Mouse (Mus musculus) forebrain, postnatal 0 days (tissue): ENCODE measurements at regions not wholly inside any gene's neighbourhood (a gene's known extent, or its start where the extent isn't known, plus 50 kb on each side); places are given as distances from the start of the nearest gene placed in this dataset.

Source experiments
- ATAC-seq: fragments of 200-750 bp; cut with Nextera tagmentation; 2 replicates; pipeline ENCODE4 v1.8.0; 2017; ENCODE audit warnings: mild to moderate bottlenecking, moderate library complexity
- DNase-seq: peaks from one replicate; pipeline ENCODE4 v3.0.0-alpha.2; 2015
- H3K27ac ChIP-seq: fragments of 300-500 bp; sonication (generic); 2 replicates; pipeline ENCODE4 v1.5.1; 2014; ENCODE audit warnings: low read depth, mild to moderate bottlenecking, antibody characterized with exemption, low read length, moderate library complexity, mixed read lengths
- H3K27me3 ChIP-seq: fragments of 300-500 bp; sonication (generic); 2 replicates; pipeline ENCODE4 v1.6.1; 2014; ENCODE audit warnings: mild to moderate bottlenecking, low read length, mixed read lengths; ENCODE audit not compliant: insufficient read depth
- H3K36me3 ChIP-seq: fragments of 300-500 bp; sonication (generic); 2 replicates; pipeline ENCODE4 v1.6.1; 2014; ENCODE audit warnings: mild to moderate bottlenecking, moderate library complexity; ENCODE audit not compliant: insufficient read depth
- H3K4me1 ChIP-seq: fragments of 300-500 bp; sonication (generic); 2 replicates; pipeline ENCODE4 v1.6.1; 2014; ENCODE audit warnings: antibody characterized with exemption; ENCODE audit not compliant: insufficient read depth
- H3K4me2 ChIP-seq: fragments of 300-500 bp; sonication (generic); 2 replicates; pipeline ENCODE4 v1.6.1; 2014; ENCODE audit warnings: low read depth, mild to moderate bottlenecking, moderate library complexity
- H3K4me3 ChIP-seq: fragments of 300-500 bp; sonication (generic); 2 replicates; pipeline ENCODE4 v1.5.1; 2014; ENCODE audit warnings: low read depth, low read length, mixed read lengths
- H3K9ac ChIP-seq: fragments of 300-500 bp; sonication (generic); 2 replicates; pipeline ENCODE4 v1.6.1; 2014; ENCODE audit warnings: mild to moderate bottlenecking
- H3K9me3 ChIP-seq: fragments of 300-500 bp; sonication (generic); 2 replicates; pipeline ENCODE4 v1.6.1; 2016; ENCODE audit warnings: low read length
- CTCF ChIP-seq: sonication (generic); IDR thresholded peaks from 2 replicates; pipeline ENCODE4 v1.5.1; 2016; ENCODE audit warnings: antibody characterized with exemption, control low read depth, low read depth
- WGBS: fragments of 180-500 bp; shearing (Covaris S2); extraction: QIAGEN DNeasy Blood & Tissue Kit; methylation state at CpG from one replicate; pipeline ENCODE4 v1.1.7; 2014; 5-methylcytosine and 5-hydroxymethylcytosine counted together

- Histone ChIP-seq H3K27me3 (no peaks in the 10 kb centered on the region), H3K4me1 (peaks cover 10% of the 10 kb centered on the region; the same call in 1 of the 2 replicates), H3K27ac (peak overlapping the region; percentile 30; the same call in 1 of the 2 replicates), H3K4me3 (no peak overlapping the region), H3K36me3 (no peaks in the 10 kb centered on the region), H3K4me2 (no peak overlapping the region), H3K9me3 (no peaks in the 10 kb centered on the region), H3K9ac (no peak overlapping the region)
- 19% methylated on average over 4 of the region's 4 CpGs for WGBS
- peak; percentile 60 for DNase-seq
- no peak for TF ChIP-seq CTCF
- ATAC-seq: peak; percentile 66
Observed at GRCm38 (mm10) chr4:142577519-142577918, 338.3 kb upstream of the Kazn start.

- no peak overlapping the region for H3K4me2 ChIP-seq
- WGBS: 71% methylated on average over 1 of the region's 1 CpGs
- no peak overlapping the region for H3K27ac ChIP-seq
- TF ChIP-seq CTCF: no peak
- H3K27me3 ChIP-seq: no peaks in the 10 kb centered on the region
- no peaks in the 10 kb centered on the region for H3K9me3 ChIP-seq
- peaks cover 10% of the 10 kb centered on the region; the same call in 1 of the 2 replicates for H3K4me1 ChIP-seq
- no peaks in the 10 kb centered on the region for H3K36me3 ChIP-seq
- peak; percentile 37; the same call in 1 of the 2 replicates for ATAC-seq
- H3K9ac ChIP-seq: no peak overlapping the region
- H3K4me3 ChIP-seq: no peak overlapping the region
- DNase-seq: peak; percentile 47
Observed at GRCm38 (mm10) chr4:142574528-142574927, 335.3 kb upstream of the Kazn start.

GRCm38 (mm10) chr4:142570712-142571111 is 331.5 kb upstream of the Kazn start:
- ATAC-seq: peak; percentile 47
- Histone ChIP-seq H3K4me3 (no peak overlapping the region), H3K4me1 (peaks cover 3% of the 10 kb centered on the region; the same call in 1 of the 2 replicates), H3K27me3 (no peaks in the 10 kb centered on the region), H3K9ac (no peak overlapping the region), H3K9me3 (no peaks in the 10 kb centered on the region), H3K36me3 (no peaks in the 10 kb centered on the region), H3K27ac (no peak overlapping the region), H3K4me2 (no peak overlapping the region)
- TF ChIP-seq CTCF: no peak
- peak; percentile 32 for DNase-seq
- WGBS: 34% methylated on average over 7 of the region's 7 CpGs

DNA sequence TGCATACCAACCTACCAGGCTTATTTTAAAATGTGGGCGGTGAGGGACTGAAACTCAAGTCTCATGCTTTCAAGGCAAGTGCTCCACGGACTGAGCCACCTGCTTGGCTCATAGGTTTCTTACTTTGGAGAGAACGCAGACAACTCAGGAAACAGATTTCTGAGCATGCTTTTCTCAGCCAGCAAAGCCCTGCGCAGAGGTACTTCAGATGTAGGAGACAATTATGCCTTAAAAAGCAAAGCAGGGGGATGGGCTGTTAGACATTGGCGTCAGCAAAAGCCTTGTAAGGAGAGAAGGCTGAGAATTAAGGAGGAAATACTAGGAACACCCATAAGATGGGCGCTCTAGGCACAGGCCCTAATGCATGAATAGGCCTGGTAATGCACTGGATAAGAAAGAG is 329.4 kb upstream of the Kazn start:
- DNase-seq (peak; percentile 50), ATAC-seq (peak; percentile 49)
- TF ChIP-seq CTCF: no peak
- no peak overlapping the region for H3K27ac ChIP-seq
- H3K9ac ChIP-seq: no peak overlapping the region
- H3K4me3 ChIP-seq: no peak overlapping the region
- H3K27me3 ChIP-seq: no peaks in the 10 kb centered on the region
- H3K9me3 ChIP-seq: no peaks in the 10 kb centered on the region
- H3K4me2 ChIP-seq: no peak overlapping the region
- 0 out of 2 replicates have a peak, but pooled peaks cover 3% of the 10 kb centered on the region for H3K4me1 ChIP-seq
- H3K36me3 ChIP-seq: no peaks in the 10 kb centered on the region
- 60% methylated on average over 6 of the region's 6 CpGs for WGBS

DNA sequence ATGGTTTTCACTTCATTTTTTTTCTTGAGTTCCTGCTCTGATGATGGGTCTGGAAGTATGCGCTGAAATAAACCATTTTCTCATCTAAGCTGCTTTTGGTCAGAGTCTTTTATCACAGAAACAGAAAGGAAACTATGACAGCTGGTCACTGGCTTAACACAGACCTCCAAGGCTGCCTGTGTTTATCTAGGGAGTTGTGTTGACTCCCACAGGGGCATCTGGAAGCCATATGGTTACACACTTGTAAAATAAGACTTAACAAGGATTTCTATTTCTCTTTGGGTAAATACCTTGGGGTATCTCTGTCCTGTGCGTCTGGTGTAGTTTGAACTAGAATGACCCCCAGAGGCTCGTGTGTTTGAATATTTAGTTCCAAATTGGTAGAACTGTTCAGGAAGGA is 315.5 kb upstream of the Kazn start:
- no peaks in the 10 kb centered on the region for H3K36me3 ChIP-seq
- ATAC-seq (no peak), DNase-seq (no peak)
- no peaks in the 10 kb centered on the region for H3K27me3 ChIP-seq
- no peak overlapping the region for H3K27ac ChIP-seq
- H3K4me2 ChIP-seq: no peak overlapping the region
- 0 out of 2 replicates have a peak, but pooled peaks cover 4% of the 10 kb centered on the region for H3K9me3 ChIP-seq
- H3K4me3 ChIP-seq: no peak overlapping the region
- TF ChIP-seq CTCF: no peak
- H3K9ac ChIP-seq: no peak overlapping the region
- H3K4me1 ChIP-seq: no peaks in the 10 kb centered on the region
- 70% methylated on average over 3 of the region's 3 CpGs for WGBS

- no peaks in the 10 kb centered on the region for H3K27me3 ChIP-seq
- H3K4me2 ChIP-seq: no peak overlapping the region
- H3K9me3 ChIP-seq: no peaks in the 10 kb centered on the region
- ATAC-seq (no peak), DNase-seq (no peak)
- 97% methylated on average over 1 of the region's 1 CpGs for WGBS
- H3K27ac ChIP-seq: no peak overlapping the region
- H3K4me1 ChIP-seq: no peaks in the 10 kb centered on the region
- no peaks in the 10 kb centered on the region for H3K36me3 ChIP-seq
- TF ChIP-seq CTCF: no peak
- no peak overlapping the region for H3K9ac ChIP-seq
- H3K4me3 ChIP-seq: no peak overlapping the region
Observed at GRCm38 (mm10) chr4:142545871-142546270, 306.7 kb upstream of the Kazn start.

- Histone ChIP-seq H3K9ac (no peak overlapping the region), H3K9me3 (no peaks in the 10 kb centered on the region), H3K27me3 (no peaks in the 10 kb centered on the region), H3K4me2 (no peak overlapping the region), H3K4me1 (no peaks in the 10 kb centered on the region), H3K27ac (no peak overlapping the region), H3K36me3 (no peaks in the 10 kb centered on the region), H3K4me3 (no peak overlapping the region)
- 58% methylated on average over 1 of the region's 1 CpGs for WGBS
- no peak for DNase-seq
- TF ChIP-seq CTCF: no peak
- no peak for ATAC-seq
Observed at GRCm38 (mm10) chr4:142545187-142545586, 306.0 kb upstream of the Kazn start.
